ENCODE assay signal across 11 mouse cellular contexts in genomic region chr11:90275663-90276062, GRCm38 (mm10). TPM values are rescaled to one million over a fixed set of nuclear protein-coding genes. Genes with fewer than 3 reads are reported as not detected.
DNase-seq lines count a peak whose midpoint lies in the region; ATAC-seq and TF ChIP-seq lines count a peak whose summit lies in the region.
"Had no signal": no experiment of that assay in that cellular context is flagged by ENCODE, and none has a peak within 500 bp of the region (broad histone marks: within the 10 kb centered on the region; RNA-seq: fewer than 3 reads in every experiment).

No protein-coding gene starts in this region.

- WGBS in liver, embryonic 12.5 days (ENCODE audit: insufficient replicate concordance), result 73% methylated on average over 7 of the region's 7 CpGs

- H3K79me2 ChIP-seq in myocyte (ENCODE audit: control insufficient read depth, insufficient read depth), result no peaks in the 10 kb centered on the region

- H3K4me2 ChIP-seq in myocyte (ENCODE audit: low read depth), result peak overlapping the region; percentile 16
- H3K4me2 ChIP-seq in liver, embryonic 12.5 days, result no peak overlapping the region
- H3K4me2 ChIP-seq: embryonic facial prominence, embryonic 15.5 days; liver, embryonic 15.5 days had no signal

- H3K4me1 ChIP-seq in liver, embryonic 12.5 days, result no peaks in the 10 kb centered on the region
- H3K4me1 ChIP-seq: embryonic facial prominence, embryonic 15.5 days; liver, embryonic 15.5 days had no signal

- H3K9me3 ChIP-seq in liver, embryonic 12.5 days (replicated peaks), result no peaks in the 10 kb centered on the region
- H3K9me3 ChIP-seq: embryonic facial prominence, embryonic 15.5 days; liver, embryonic 15.5 days had no signal

- H3K27ac ChIP-seq in liver, embryonic 12.5 days, result no peak overlapping the region
- H3K27ac ChIP-seq: embryonic facial prominence, embryonic 15.5 days; liver, embryonic 15.5 days had no signal

- TF ChIP-seq POLR2A in myocyte (IDR thresholded peaks at IDR 0.05; ENCODE audit: insufficient read length, low read depth), result no peak

- peaks cover 21% of the 10 kb centered on the region for H3K36me3 ChIP-seq in myocyte (ENCODE audit: control insufficient read depth, insufficient read depth)
- peaks cover 20% of the 10 kb centered on the region for H3K36me3 ChIP-seq in liver, embryonic 12.5 days

- no peaks in the 10 kb centered on the region for H3K27me3 ChIP-seq in myocyte (ENCODE audit: control insufficient read depth, insufficient read depth, insufficient read length)
- H3K27me3 ChIP-seq in liver, embryonic 12.5 days (replicated peaks), result no peaks in the 10 kb centered on the region
- H3K27me3 ChIP-seq: embryonic facial prominence, embryonic 15.5 days; liver, embryonic 15.5 days had no signal

- intact Hi-C loops in gastrocnemius, postnatal 36 days (cut with DNase I), result no loop called here

- no peak overlapping the region for H3ac ChIP-seq in myocyte (ENCODE audit: control insufficient read depth, insufficient read length)

- H3K4me3 ChIP-seq in myocyte, result no peak overlapping the region
- H3K4me3 ChIP-seq in liver, embryonic 12.5 days, result no peak overlapping the region
- H3K4me3 ChIP-seq: embryonic facial prominence, embryonic 15.5 days; liver, embryonic 15.5 days had no signal

- ATAC-seq in liver, embryonic 12.5 days, result no peak

- peak; percentile 29 for DNase-seq in cerebellum, adult 9-11 months
- DNase-seq in cerebellum, adult 8-10 months, result no peak
- peak; percentile 23 for DNase-seq in ovary, postnatal 36 days (ENCODE audit: low spot score)
- no peak for DNase-seq in ovary, postnatal 10 days (ENCODE audit: low spot score)
- DNase-seq in gastrocnemius, postnatal 36 days, result peak; percentile 44 to 48
- no peak for DNase-seq in frontal cortex, postnatal 25 days (ENCODE audit: low spot score in 2 of 2)
- DNase-seq: B cell, adult 2 months had no signal

- no peak overlapping the region for H3K9ac ChIP-seq in liver, embryonic 12.5 days
- H3K9ac ChIP-seq: embryonic facial prominence, embryonic 15.5 days; liver, embryonic 15.5 days had no signal

TF ChIP-seq in myocyte, 11 proteins besides CTCF, POLR2A, EP300 and RAD21:
- no peak for TF ChIP-seq REST (IDR thresholded peaks at IDR 0.05; ENCODE audit: insufficient read depth, insufficient read length)
- no peak for TF ChIP-seq SRF (IDR thresholded peaks at IDR 0.05; ENCODE audit: control insufficient read depth, insufficient read length, low read depth)
- peak in 1 of 3 experiments; percentile 73 for TF ChIP-seq MYOD1 (IDR thresholded peaks at IDR 0.05; ENCODE audit: control insufficient read depth in 1 of 3, insufficient read length in 2 of 3, low read depth in 2 of 3)
- peak; percentile 19 to 91 (median 63) for TF ChIP-seq MYOG (IDR thresholded peaks at IDR 0.05; ENCODE audit: control insufficient read depth in 1 of 3, insufficient read depth in 1 of 3, insufficient read length in 2 of 3, low read depth in 2 of 3)
- TF ChIP-seq POLR2AphosphoS2 (IDR thresholded peaks at IDR 0.05; ENCODE audit: insufficient read length, low read depth), result no peak
- TF ChIP-seq MAX (IDR thresholded peaks at IDR 0.05; ENCODE audit: low read depth), result no peak
- no peak for TF ChIP-seq TCF12 (IDR thresholded peaks at IDR 0.05; ENCODE audit: insufficient read depth, poor library complexity, severe bottlenecking)
- no peak for TF ChIP-seq USF1 (IDR thresholded peaks at IDR 0.05; ENCODE audit: low read depth)
- TF ChIP-seq E2F4 (IDR thresholded peaks at IDR 0.05; ENCODE audit: insufficient read depth), result no peak

RNA-seq across cellular contexts. Expression of gene Mmd, which starts 26.4 kb away (rescaled TPM):
- total RNA-seq in gastrocnemius, postnatal 36 days (2021), result 1 to 10 TPM; 9.1 to 9.3 TPM
- 36.0 TPM for polyA plus RNA-seq in myocyte (2012; fragmentation: generic; extraction: Trizol)
- 10.6 and 12.0 TPM in 2 replicates for polyA plus RNA-seq in liver, embryonic 12.5 days (2016; fragmentation: Nextera tagmentation; extraction: Ambion mirVana)

Comparison
In these comparisons a context has a peak if more than half of its experiments do, and no peak if none do; other contexts are left out.
1. DNase-seq: peak in cerebellum, adult 9-11 months (single experiment), ovary, postnatal 36 days (single experiment) and gastrocnemius, postnatal 36 days (2 of 2); none in cerebellum, adult 8-10 months (single experiment), ovary, postnatal 10 days (single experiment) and frontal cortex, postnatal 25 days (0 of 2).